Mouse (Mus musculus) lung, postnatal 0 days (tissue): ENCODE measurements around the gene Fgf11. TPM values are rescaled to one million over a fixed set of nuclear protein-coding genes. Genes with fewer than 3 reads are reported as not detected.

Experiments
- ATAC-seq: fragments of 200-750 bp; cut with Nextera tagmentation; 2 replicates; pipeline ENCODE4 v1.8.0; 2017; ENCODE audit warnings: moderate library complexity
- DNase-seq: peaks from one replicate; pipeline ENCODE4 v3.0.0-alpha.2; 2016; ENCODE audit warnings: low spot score
- H3K27ac ChIP-seq: fragments of 300-500 bp; sonication (generic); 2 replicates; pipeline ENCODE4 v1.5.1; 2014; ENCODE audit warnings: antibody characterized with exemption, mild to moderate bottlenecking, low read length, mixed read lengths
- H3K27me3 ChIP-seq: fragments of 300-500 bp; sonication (generic); replicated peaks from 2 replicates; pipeline ENCODE4 v1.6.1; 2014; ENCODE audit warnings: low read length, mixed read lengths; ENCODE audit not compliant: insufficient read depth
- H3K36me3 ChIP-seq: fragments of 300-500 bp; sonication (generic); 2 replicates; pipeline ENCODE4 v1.6.1; 2014; ENCODE audit warnings: low read length, mixed read lengths; ENCODE audit not compliant: insufficient read depth
- H3K4me1 ChIP-seq: fragments of 300-500 bp; sonication (generic); 2 replicates; pipeline ENCODE4 v1.6.1; 2014; ENCODE audit warnings: antibody characterized with exemption, low read depth, low read length, mixed read lengths; ENCODE audit not compliant: insufficient read depth
- H3K4me2 ChIP-seq: fragments of 300-500 bp; sonication (generic); replicated peaks from 2 replicates; pipeline ENCODE4 v1.6.1; 2014; ENCODE audit warnings: low read depth, mild to moderate bottlenecking, low read length, moderate library complexity, mixed read lengths
- H3K4me3 ChIP-seq: fragments of 300-500 bp; sonication (generic); 2 replicates; pipeline ENCODE4 v1.5.1; 2014; ENCODE audit warnings: low read depth, low read length
- H3K9ac ChIP-seq: fragments of 300-500 bp; sonication (generic); replicated peaks from 2 replicates; pipeline ENCODE4 v1.6.1; 2014; ENCODE audit warnings: low read depth, mild to moderate bottlenecking
- H3K9me3 ChIP-seq: fragments of 300-500 bp; sonication (generic); 2 replicates; pipeline ENCODE4 v1.6.1; 2016; ENCODE audit warnings: low read length, mixed read lengths
- CTCF ChIP-seq: IDR thresholded peaks from 2 replicates; pipeline ENCODE4 v1.5.1; 2016; ENCODE audit warnings: antibody characterized with exemption, mild to moderate bottlenecking
- EP300 ChIP-seq: IDR thresholded peaks from 2 replicates; pipeline ENCODE4 v1.6.1; 2016; ENCODE audit warnings: antibody characterized with exemption, mild to moderate bottlenecking, control low read depth
- WGBS: fragments of 180-500 bp; shearing (Covaris S2); extraction: QIAGEN DNeasy Blood & Tissue Kit; methylation state at CpG from one replicate; pipeline ENCODE4 v1.1.7; 2014; 5-methylcytosine and 5-hydroxymethylcytosine counted together
- polyA plus RNA-seq: library from polyadenylated mRNA; unstranded; fragments of >200 nt; fragmentation: Nextera tagmentation; extraction: Ambion mirVana; gene quantifications from 2 replicates; pipeline ENCODE4 v1.2.1, GENCODE M21; 2015

Gene Fgf11
- polyA plus RNA-seq, 1 experiment from 2014 or later = 0.57 TPM

- Histone ChIP-seq H3K4me3 (peak overlapping the region; percentile 51), H3K9ac (peak overlapping the region; percentile 68; the same call in 1 of the 2 replicates), H3K27me3 (no peaks in the 10 kb centered on the region), H3K9me3 (no peaks in the 10 kb centered on the region), H3K4me2 (peak overlapping the region; percentile 65), H3K4me1 (peaks cover 11% of the 10 kb centered on the region), H3K36me3 (no peaks in the 10 kb centered on the region), H3K27ac (peak overlapping the region; percentile 99)
- 32% methylated on average over 9 of the region's 9 CpGs for WGBS
- DNase-seq (no peak), ATAC-seq (no peak)
- no peak for TF ChIP-seq EP300
- no peak for TF ChIP-seq CTCF
Measured at GRCm38 (mm10) chr11:69757303-69758089, 44.2 kb downstream of the Fgf11 start.

- WGBS = 46% methylated on average over 3 of the region's 3 CpGs
- no peak overlapping the region for H3K4me3 ChIP-seq
- no peak overlapping the region for H3K27ac ChIP-seq
- no peak for ATAC-seq
- H3K9me3 ChIP-seq = no peaks in the 10 kb centered on the region
- H3K4me2 ChIP-seq = no peak overlapping the region
- H3K9ac ChIP-seq = no peak overlapping the region
- TF ChIP-seq EP300 = peak; percentile 8; the same call in 1 of the 2 replicates
- TF ChIP-seq CTCF = peak; percentile 78
- no peaks in the 10 kb centered on the region for H3K27me3 ChIP-seq
- peaks cover 8% of the 10 kb centered on the region for H3K4me1 ChIP-seq
- H3K36me3 ChIP-seq = no peaks in the 10 kb centered on the region
- DNase-seq = peak; percentile 86
Measured at GRCm38 (mm10) chr11:69754701-69755100, 47.0 kb downstream of the Fgf11 start.

- Histone ChIP-seq H3K36me3 (no peaks in the 10 kb centered on the region), H3K9me3 (no peaks in the 10 kb centered on the region), H3K9ac (no peak overlapping the region), H3K4me2 (no peak overlapping the region), H3K27ac (no peak overlapping the region), H3K4me3 (no peak overlapping the region), H3K27me3 (no peaks in the 10 kb centered on the region), H3K4me1 (peaks cover 8% of the 10 kb centered on the region)
- WGBS = 88% methylated on average over 5 of the region's 5 CpGs
- ATAC-seq (no peak), DNase-seq (no peak)
- no peak for TF ChIP-seq EP300
- no peak for TF ChIP-seq CTCF
Measured at GRCm38 (mm10) chr11:69754233-69754632, 47.4 kb downstream of the Fgf11 start.

GRCm38 (mm10) chr11:69752686-69753085 lies 49.0 kb downstream of the Fgf11 start:
- Histone ChIP-seq H3K4me2 (no peak overlapping the region), H3K27me3 (no peaks in the 10 kb centered on the region), H3K9ac (no peak overlapping the region), H3K36me3 (no peaks in the 10 kb centered on the region), H3K9me3 (no peaks in the 10 kb centered on the region), H3K4me3 (no peak overlapping the region), H3K27ac (no peak overlapping the region), H3K4me1 (peaks cover 8% of the 10 kb centered on the region)
- TF ChIP-seq EP300 (no peak), CTCF (no peak)
- no peak for ATAC-seq
- DNase-seq = no peak

- ATAC-seq = no peak
- Histone ChIP-seq H3K4me3 (no peak overlapping the region), H3K9me3 (no peaks in the 10 kb centered on the region), H3K4me1 (peaks cover 5% of the 10 kb centered on the region), H3K36me3 (peaks cover 6% of the 10 kb centered on the region; the same call in 1 of the 2 replicates), H3K4me2 (no peak overlapping the region), H3K27ac (no peak overlapping the region), H3K27me3 (no peaks in the 10 kb centered on the region), H3K9ac (no peak overlapping the region)
- no peak for DNase-seq
- WGBS = 55% methylated on average over 3 of the region's 3 CpGs
- TF ChIP-seq CTCF = no peak
- TF ChIP-seq EP300 = no peak
Measured at GRCm38 (mm10) chr11:69751635-69752034, 50.0 kb downstream of the Fgf11 start.

Other genes with a start within 250 kb of the Fgf11 start
- gene Efnb3, start 241.7 kb downstream of the Fgf11 start, polyA plus RNA-seq = 0.80 and 1.0 TPM in 2 replicates
- gene Wrap53, start 221.6 kb downstream of the Fgf11 start, polyA plus RNA-seq = 13.8 and 14.3 TPM in 2 replicates
- gene Trp53, start 221.5 kb downstream of the Fgf11 start, polyA plus RNA-seq = 39.8 and 50.6 TPM in 2 replicates
- gene Atp1b2, start 195.9 kb downstream of the Fgf11 start, polyA plus RNA-seq = 7.5 and 8.1 TPM in 2 replicates
- gene Shbg, start 184.0 kb downstream of the Fgf11 start, polyA plus RNA-seq = not detected in 2 replicates
- gene Sat2, start 179.8 kb downstream of the Fgf11 start, polyA plus RNA-seq = 14.4 and 16.3 TPM in 2 replicates
- 16.3 and 17.9 TPM in 2 replicates for gene Fxr2, start 168.9 kb downstream of the Fgf11 start, polyA plus RNA-seq
- gene Sox15, start 146.5 kb downstream of the Fgf11 start, polyA plus RNA-seq = 0.14 and 0.17 TPM in 2 replicates
- gene Mpdu1, start 139.2 kb downstream of the Fgf11 start, polyA plus RNA-seq = 57.3 and 61.3 TPM in 2 replicates
- gene Cd68, start 135.7 kb downstream of the Fgf11 start, polyA plus RNA-seq = 41.9 and 43.6 TPM in 2 replicates
- gene Eif4a1, start 129.4 kb downstream of the Fgf11 start, polyA plus RNA-seq = 283 and 286 TPM in 2 replicates
- gene Senp3, start 119.8 kb downstream of the Fgf11 start, polyA plus RNA-seq = 36.0 and 37.8 TPM in 2 replicates
- gene Tnfsf13, start 116.1 kb downstream of the Fgf11 start, polyA plus RNA-seq = 4.4 and 6.7 TPM in 2 replicates
- gene Tnfsf12, start 106.0 kb downstream of the Fgf11 start, polyA plus RNA-seq = 12.0 and 13.6 TPM in 2 replicates
- 11.9 and 13.1 TPM in 2 replicates for gene Tnfsfm13, start 105.8 kb downstream of the Fgf11 start, polyA plus RNA-seq
- gene Polr2a, start 43.2 kb downstream of the Fgf11 start, polyA plus RNA-seq = 14.0 and 15.3 TPM in 2 replicates
- gene Slc35g3, start 39.9 kb downstream of the Fgf11 start, polyA plus RNA-seq = 1.0 TPM in 2 replicates
- gene Zbtb4, start 35.9 kb downstream of the Fgf11 start, polyA plus RNA-seq = 6.6 and 7.6 TPM in 2 replicates
- 15.6 and 16.2 TPM in 2 replicates for gene Chrnb1, start 5.9 kb downstream of the Fgf11 start, polyA plus RNA-seq
- 14.3 and 14.9 TPM in 2 replicates for gene Tmem102, start 3.8 kb upstream of the Fgf11 start, polyA plus RNA-seq
- not detected in 2 replicates for gene Gm39566, start 13.4 kb upstream of the Fgf11 start, polyA plus RNA-seq
- not detected in 2 replicates for gene Spem2, start 16.6 kb upstream of the Fgf11 start, polyA plus RNA-seq
- not detected in 2 replicates for gene Spem1, start 20.3 kb upstream of the Fgf11 start, polyA plus RNA-seq
- gene Nlgn2, start 35.9 kb upstream of the Fgf11 start, polyA plus RNA-seq = 2.9 and 3.9 TPM in 2 replicates
- gene Tmem256, start 36.7 kb upstream of the Fgf11 start, polyA plus RNA-seq = 365 and 395 TPM in 2 replicates
- gene Plscr3, start 44.5 kb upstream of the Fgf11 start, polyA plus RNA-seq = 107 and 114 TPM in 2 replicates
- 6.1 and 7.6 TPM in 2 replicates for gene Tnk1, start 56.9 kb upstream of the Fgf11 start, polyA plus RNA-seq
- not detected in 2 replicates for gene Tmem95, start 76.2 kb upstream of the Fgf11 start, polyA plus RNA-seq
- gene Kctd11, start 79.5 kb upstream of the Fgf11 start, polyA plus RNA-seq = 10.1 and 11.4 TPM in 2 replicates
- 1.5 and 1.7 TPM in 2 replicates for gene Acap1, start 93.7 kb upstream of the Fgf11 start, polyA plus RNA-seq
- gene 2810408A11Rik, start 99.1 kb upstream of the Fgf11 start, polyA plus RNA-seq = 6.4 and 7.0 TPM in 2 replicates
- 3.8 and 3.9 TPM in 2 replicates for gene Neurl4, start 99.2 kb upstream of the Fgf11 start, polyA plus RNA-seq
- gene Gps2, start 112.0 kb upstream of the Fgf11 start, polyA plus RNA-seq = 53.0 and 59.1 TPM in 2 replicates
- 758 and 815 TPM in 2 replicates for gene Eif5a, start 120.1 kb upstream of the Fgf11 start, polyA plus RNA-seq
- 1.00 and 1.1 TPM in 2 replicates for gene Ybx2, start 133.9 kb upstream of the Fgf11 start, polyA plus RNA-seq
- gene Slc2a4, start 146.3 kb upstream of the Fgf11 start, polyA plus RNA-seq = 3.7 and 4.3 TPM in 2 replicates
- gene Cldn7, start 162.9 kb upstream of the Fgf11 start, polyA plus RNA-seq = 212 and 230 TPM in 2 replicates
- 23.7 and 24.7 TPM in 2 replicates for gene Ctdnep1, start 179.3 kb upstream of the Fgf11 start, polyA plus RNA-seq
- gene Elp5, start 180.7 kb upstream of the Fgf11 start, polyA plus RNA-seq = 65.9 and 72.1 TPM in 2 replicates
- gene Gabarap, start 189.3 kb upstream of the Fgf11 start, polyA plus RNA-seq = 624 and 645 TPM in 2 replicates
- gene Phf23, start 193.9 kb upstream of the Fgf11 start, polyA plus RNA-seq = 57.5 and 61.3 TPM in 2 replicates
- 14.6 and 15.1 TPM in 2 replicates for gene Dvl2, start 198.7 kb upstream of the Fgf11 start, polyA plus RNA-seq
- 92.0 and 95.2 TPM in 2 replicates for gene Acadvl, start 213.6 kb upstream of the Fgf11 start, polyA plus RNA-seq
- gene Dlg4, start 215.1 kb upstream of the Fgf11 start, polyA plus RNA-seq = 2.0 and 2.1 TPM in 2 replicates